Mouse (Mus musculus) midbrain, embryonic 16.5 days (tissue): ENCODE data around the gene Sys1. TPM values are rescaled to one million over a fixed set of nuclear protein-coding genes. Genes with fewer than 3 reads are reported as not detected.

Experiments
- ATAC-seq: fragments of 200-750 bp; cut with Nextera tagmentation; 2 replicates; pipeline ENCODE4 v1.8.0; 2017; ENCODE audit warnings: moderate TSS enrichment
- H3K27ac ChIP-seq: fragments of 300-500 bp; sonication (generic); 2 replicates; pipeline ENCODE4 v1.5.1; 2014; ENCODE audit warnings: mild to moderate bottlenecking, low read length, mixed read lengths
- H3K27me3 ChIP-seq: fragments of 300-500 bp; sonication (generic); 2 replicates; pipeline ENCODE4 v1.6.1; 2014; ENCODE audit warnings: low read depth, low read length, mixed read lengths; ENCODE audit not compliant: control insufficient read depth, insufficient read depth
- H3K36me3 ChIP-seq: fragments of 300-500 bp; sonication (generic); 2 replicates; pipeline ENCODE4 v1.6.1; 2014; ENCODE audit warnings: mild to moderate bottlenecking, low read length, moderate library complexity, mixed read lengths; ENCODE audit not compliant: control insufficient read depth, insufficient read depth
- H3K4me1 ChIP-seq: fragments of 300-500 bp; sonication (generic); 2 replicates; pipeline ENCODE4 v1.6.1; 2014; ENCODE audit warnings: mild to moderate bottlenecking, low read length, mixed read lengths; ENCODE audit not compliant: control insufficient read depth, insufficient read depth
- H3K4me2 ChIP-seq: fragments of 300-500 bp; sonication (generic); 2 replicates; pipeline ENCODE4 v1.6.1; 2014; ENCODE audit warnings: mild to moderate bottlenecking, low read length, mixed read lengths
- H3K4me3 ChIP-seq: fragments of 300-500 bp; sonication (generic); 2 replicates; pipeline ENCODE4 v1.5.1; 2014; ENCODE audit warnings: low read depth, mild to moderate bottlenecking, low read length, moderate library complexity, mixed read lengths
- H3K9ac ChIP-seq: fragments of 300-500 bp; sonication (generic); 2 replicates; pipeline ENCODE4 v1.6.1; 2014; ENCODE audit warnings: low read depth, low read length, mixed read lengths
- H3K9me3 ChIP-seq: fragments of 300-500 bp; sonication (generic); replicated peaks from 2 replicates; pipeline ENCODE4 v1.6.1; 2014; ENCODE audit warnings: mild to moderate bottlenecking, low read length, mixed read lengths; ENCODE audit not compliant: control insufficient read depth, poor library complexity, severe bottlenecking
- WGBS: fragments of 180-500 bp; shearing (Covaris S2); extraction: QIAGEN DNeasy Blood & Tissue Kit; methylation state at CpG from one replicate; pipeline ENCODE4 v1.1.7; 2014; 5-methylcytosine and 5-hydroxymethylcytosine counted together
- polyA plus RNA-seq: library from polyadenylated mRNA; unstranded; fragments of >200 nt; fragmentation: Nextera tagmentation; extraction: Ambion mirVana; gene quantifications from 2 replicates; pipeline ENCODE4 v1.2.1, GENCODE M21; 2015

The Sys1 gene
- polyA plus RNA-seq, 1 experiment from 2014 or later: 90.0 TPM

DNA sequence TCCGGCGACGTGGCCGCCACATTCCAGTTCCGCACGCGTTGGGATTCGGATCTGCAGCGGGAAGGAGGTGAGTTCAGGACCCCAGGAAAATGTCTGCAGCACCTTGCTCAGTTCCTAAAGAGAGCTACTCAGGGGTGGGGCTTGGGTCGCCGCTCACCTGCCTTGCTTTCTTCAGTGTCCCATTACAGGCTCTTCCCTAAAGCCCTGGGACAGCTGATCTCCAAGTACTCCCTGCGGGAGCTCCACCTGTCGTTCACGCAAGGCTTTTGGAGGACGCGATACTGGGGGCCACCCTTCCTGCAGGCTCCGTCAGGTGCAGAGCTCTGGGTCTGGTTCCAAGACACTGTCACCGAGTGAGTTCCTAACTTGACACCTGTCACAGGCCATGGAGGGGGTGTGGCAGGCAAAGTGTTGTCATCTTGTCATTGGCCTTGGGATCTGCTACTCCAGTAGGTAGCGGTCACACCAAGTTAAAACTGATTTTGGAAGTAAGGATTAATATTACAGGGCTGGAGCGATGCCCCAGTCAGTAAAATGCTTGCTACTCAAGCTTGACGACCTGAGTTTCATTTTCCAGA, 41.0 kb downstream of the Sys1 start:
- Histone ChIP-seq H3K27me3 (no peaks in the 10 kb centered on the region), H3K36me3 (peaks cover 26% of the 10 kb centered on the region), H3K4me2 (peak overlapping the region; percentile 94), H3K27ac (peak overlapping the region; percentile 54; the same call in 1 of the 2 replicates), H3K9me3 (no peaks in the 10 kb centered on the region), H3K4me3 (peak overlapping the region; percentile 90), H3K4me1 (peaks cover 9% of the 10 kb centered on the region), H3K9ac (peak overlapping the region; percentile 73)
- WGBS: 5% methylated on average over 21 of the region's 21 CpGs
- peak; percentile 64 for ATAC-seq

DNA sequence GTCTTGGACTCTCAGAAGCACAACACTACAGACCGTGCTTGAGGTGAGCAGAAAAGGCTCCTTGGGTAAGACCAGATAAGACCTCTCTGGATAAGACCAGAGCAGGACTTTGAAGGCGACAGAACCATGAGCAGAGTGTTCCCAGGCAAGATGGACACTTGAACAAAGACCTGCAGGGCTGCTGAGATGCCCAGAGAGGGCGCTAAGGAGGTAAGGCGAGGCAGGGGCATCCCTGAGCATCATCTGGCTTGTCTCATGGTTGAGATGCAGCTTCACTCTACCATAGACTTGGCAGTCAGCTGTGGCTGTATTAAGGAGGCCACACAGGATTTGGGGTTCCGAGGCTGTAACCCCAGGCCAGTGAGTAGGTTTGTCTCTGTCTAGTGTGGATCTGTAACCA, 42.6 kb downstream of the Sys1 start:
- Histone ChIP-seq H3K4me2 (no peak overlapping the region), H3K27ac (no peak overlapping the region), H3K9me3 (no peaks in the 10 kb centered on the region), H3K4me3 (no peak overlapping the region), H3K9ac (no peak overlapping the region), H3K36me3 (peaks cover 41% of the 10 kb centered on the region), H3K27me3 (no peaks in the 10 kb centered on the region), H3K4me1 (peaks cover 9% of the 10 kb centered on the region)
- WGBS: 72% methylated on average over 5 of the region's 5 CpGs
- ATAC-seq: no peak

DNA sequence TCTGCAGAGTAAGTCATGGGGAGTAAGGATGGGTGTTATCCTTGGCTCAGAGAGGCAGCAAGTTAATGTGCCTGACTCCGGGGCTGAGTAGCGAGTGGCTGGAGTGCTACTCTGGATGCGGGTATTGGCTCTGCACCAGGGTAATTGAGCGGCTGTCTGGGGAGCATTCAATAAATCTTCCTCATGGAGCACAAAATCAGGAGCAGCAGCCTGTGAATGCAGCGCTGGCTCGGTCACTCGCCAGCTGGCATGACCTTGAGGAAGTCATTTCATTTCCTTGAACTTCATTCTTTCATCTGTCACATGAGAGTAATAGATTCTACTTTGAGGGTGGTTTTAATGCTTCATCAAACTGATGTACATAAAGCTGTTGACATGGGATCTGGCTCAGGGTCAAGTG, 43.7 kb downstream of the Sys1 start:
- peaks cover 51% of the 10 kb centered on the region for H3K36me3 ChIP-seq
- H3K4me2 ChIP-seq: no peak overlapping the region
- ATAC-seq: no peak
- no peaks in the 10 kb centered on the region for H3K27me3 ChIP-seq
- no peak overlapping the region for H3K4me3 ChIP-seq
- H3K9ac ChIP-seq: no peak overlapping the region
- H3K9me3 ChIP-seq: no peaks in the 10 kb centered on the region
- H3K27ac ChIP-seq: no peak overlapping the region
- 93% methylated on average over 7 of the region's 7 CpGs for WGBS
- H3K4me1 ChIP-seq: peaks cover 9% of the 10 kb centered on the region

DNA sequence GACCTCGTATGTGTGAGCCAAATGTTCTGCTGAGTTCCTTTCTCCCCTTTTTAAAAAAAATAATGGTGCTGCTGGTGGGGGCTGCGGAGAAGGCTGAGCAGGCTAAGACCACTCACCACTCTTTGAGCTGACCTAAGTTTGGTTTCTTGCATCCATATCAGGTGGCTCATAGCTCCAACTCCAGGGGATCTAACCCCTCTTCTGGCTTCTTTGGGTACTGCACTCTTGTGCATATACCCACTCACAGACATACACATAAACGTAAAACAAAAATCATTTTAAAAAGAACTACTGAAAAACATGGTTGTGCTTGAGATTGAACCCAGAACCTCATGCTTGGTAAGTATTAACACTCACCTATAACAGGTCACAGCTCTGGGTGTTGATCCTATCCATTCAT, 48.2 kb downstream of the Sys1 start:
- Histone ChIP-seq H3K9me3 (no peaks in the 10 kb centered on the region), H3K4me2 (no peak overlapping the region), H3K4me1 (no peaks in the 10 kb centered on the region), H3K9ac (no peak overlapping the region), H3K36me3 (peaks cover 48% of the 10 kb centered on the region), H3K4me3 (no peak overlapping the region), H3K27ac (no peak overlapping the region), H3K27me3 (no peaks in the 10 kb centered on the region)
- ATAC-seq: no peak
- WGBS: 97% methylated on average over 3 of the region's 3 CpGs

DNA sequence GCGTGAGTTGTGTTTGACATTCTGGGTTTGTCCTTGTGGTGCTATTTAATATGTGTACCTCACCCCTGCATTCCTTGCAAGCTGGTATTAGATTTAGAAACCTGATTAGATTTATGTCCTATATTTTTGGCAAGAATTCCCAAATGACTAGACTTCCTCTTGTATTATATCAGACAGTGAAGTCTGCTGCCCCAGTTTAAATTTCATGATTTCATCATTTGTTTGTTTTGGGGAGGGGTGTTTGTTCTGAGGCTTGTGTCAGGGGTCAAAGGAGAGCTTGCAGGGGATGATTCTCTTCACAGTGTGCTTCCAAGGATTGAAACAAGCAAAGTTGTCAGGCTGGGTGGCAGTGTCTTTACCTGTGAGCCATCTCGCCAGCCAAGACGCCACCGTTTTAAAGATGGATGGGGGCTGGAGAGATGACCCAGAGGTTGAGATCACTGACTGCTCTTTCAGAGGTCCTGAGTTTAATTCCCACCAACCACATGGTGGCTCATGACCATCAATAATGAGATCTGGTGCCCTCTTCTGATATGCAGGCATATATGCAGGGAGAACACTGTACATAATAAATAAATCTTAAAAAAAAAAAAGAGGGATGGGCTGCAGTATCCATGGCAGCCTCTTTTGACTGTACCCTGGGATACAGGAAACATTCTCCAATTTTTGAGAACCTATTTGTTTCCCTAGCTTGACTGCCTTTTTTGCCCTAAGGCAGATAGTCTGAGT, 49.0 kb downstream of the Sys1 start:
- Histone ChIP-seq H3K4me1 (no peaks in the 10 kb centered on the region), H3K4me3 (no peak overlapping the region), H3K9me3 (no peaks in the 10 kb centered on the region), H3K9ac (no peak overlapping the region), H3K27me3 (no peaks in the 10 kb centered on the region), H3K4me2 (no peak overlapping the region), H3K36me3 (peaks cover 41% of the 10 kb centered on the region), H3K27ac (no peak overlapping the region)
- ATAC-seq: no peak
- 95% methylated on average over 4 of the region's 4 CpGs for WGBS

DNA sequence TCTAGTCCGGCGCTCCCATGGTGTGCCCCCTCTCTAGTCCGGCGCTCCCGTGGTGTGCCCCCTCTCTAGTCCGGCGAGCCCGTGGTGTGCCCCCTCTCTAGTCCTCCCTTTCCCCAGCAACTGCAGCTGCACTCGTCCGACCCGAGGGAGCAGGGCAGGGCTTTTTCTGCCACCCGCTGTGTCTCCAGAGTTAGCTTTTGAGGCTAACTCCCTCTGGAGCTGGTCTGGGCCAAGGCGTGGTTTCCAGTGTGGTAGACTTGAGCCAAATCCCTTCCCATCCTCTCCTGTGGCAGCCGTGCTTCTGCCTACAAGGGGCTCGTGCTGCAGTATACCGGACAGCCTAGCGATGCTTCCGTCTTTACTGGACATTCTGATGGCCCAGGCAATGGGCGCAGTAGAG, 51.0 kb downstream of the Sys1 start:
- no peaks in the 10 kb centered on the region for H3K27me3 ChIP-seq
- WGBS: 78% methylated on average over 19 of the region's 19 CpGs
- H3K4me1 ChIP-seq: no peaks in the 10 kb centered on the region
- H3K9me3 ChIP-seq: no peaks in the 10 kb centered on the region
- H3K4me2 ChIP-seq: no peak overlapping the region
- H3K9ac ChIP-seq: no peak overlapping the region
- peaks cover 25% of the 10 kb centered on the region for H3K36me3 ChIP-seq
- H3K27ac ChIP-seq: no peak overlapping the region
- no peak overlapping the region for H3K4me3 ChIP-seq
- ATAC-seq: no peak

DNA sequence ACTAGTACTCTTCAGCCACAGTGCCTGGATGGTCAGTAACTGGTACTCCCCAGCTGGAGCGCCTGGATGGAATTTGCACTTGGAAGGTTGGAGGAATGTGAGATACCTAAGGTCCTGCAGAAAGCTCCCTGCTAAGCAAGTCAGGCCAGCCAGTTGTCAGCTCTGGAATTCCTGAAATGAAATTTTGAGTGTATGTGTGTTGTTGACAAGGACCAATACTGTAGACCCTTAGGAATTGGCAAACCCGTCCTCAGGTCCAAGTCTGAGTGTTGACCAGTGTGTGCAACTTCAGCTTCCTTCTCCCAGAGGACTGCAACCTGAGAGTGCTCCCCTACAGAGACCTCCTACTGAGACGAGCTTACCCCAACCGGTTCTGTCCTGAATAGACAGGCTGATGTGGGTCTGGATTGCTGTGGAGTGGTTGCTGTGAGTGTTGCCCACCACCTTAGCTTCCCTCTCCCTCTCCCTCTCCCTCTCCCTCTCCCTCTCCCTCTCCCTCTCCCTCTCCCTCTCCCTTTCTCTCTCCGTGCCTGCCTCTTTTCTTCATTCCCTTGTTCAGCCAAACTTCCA, 53.9 kb downstream of the Sys1 start:
- H3K4me1 ChIP-seq: no peaks in the 10 kb centered on the region
- H3K4me3 ChIP-seq: no peak overlapping the region
- H3K27ac ChIP-seq: no peak overlapping the region
- H3K27me3 ChIP-seq: no peaks in the 10 kb centered on the region
- no peak overlapping the region for H3K4me2 ChIP-seq
- WGBS: 49% methylated on average over 4 of the region's 5 CpGs
- H3K9ac ChIP-seq: no peak overlapping the region
- ATAC-seq: no peak
- H3K9me3 ChIP-seq: no peaks in the 10 kb centered on the region
- H3K36me3 ChIP-seq: no peaks in the 10 kb centered on the region

DNA sequence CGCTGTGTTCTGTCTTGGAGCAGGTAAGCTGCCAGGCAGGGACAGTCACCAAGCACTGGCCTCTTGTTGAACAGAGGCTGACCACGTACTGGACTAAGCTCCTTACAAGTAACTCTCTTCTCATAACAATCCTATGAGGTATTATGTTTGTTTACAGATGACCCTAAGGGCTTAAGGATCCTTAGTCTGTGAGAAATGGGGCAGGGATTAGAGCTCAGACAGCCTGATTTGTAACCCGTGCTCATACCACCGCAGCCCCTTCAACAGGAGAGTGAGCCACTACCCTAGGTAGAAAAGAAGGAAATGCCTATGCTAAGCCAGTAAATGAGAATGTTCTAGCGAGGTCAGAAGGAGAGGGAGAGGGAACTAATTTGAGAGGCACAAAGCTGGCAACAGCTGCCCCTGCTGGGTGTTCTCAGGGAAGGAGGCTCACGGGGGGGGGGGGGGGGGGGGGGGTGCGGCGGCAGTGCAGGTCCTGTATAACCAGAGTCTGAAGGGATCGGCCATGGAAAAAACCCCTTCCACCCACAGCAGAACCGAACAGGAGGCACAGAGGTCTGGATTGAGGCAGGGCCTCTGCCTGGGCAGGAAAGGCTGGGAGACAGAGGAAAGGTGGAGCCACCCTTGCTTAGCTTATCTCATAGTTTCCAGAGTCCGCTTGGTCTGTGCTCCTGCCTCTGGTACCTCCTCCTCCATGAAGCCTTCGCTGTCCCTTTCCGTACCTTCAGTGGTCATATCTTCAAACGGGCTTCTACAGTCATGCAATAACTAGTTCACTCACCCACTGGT, 55.6 kb downstream of the Sys1 start:
- H3K9me3 ChIP-seq: no peaks in the 10 kb centered on the region
- H3K4me3 ChIP-seq: no peak overlapping the region
- H3K27ac ChIP-seq: no peak overlapping the region
- no peaks in the 10 kb centered on the region for H3K4me1 ChIP-seq
- no peak overlapping the region for H3K4me2 ChIP-seq
- H3K27me3 ChIP-seq: no peaks in the 10 kb centered on the region
- H3K36me3 ChIP-seq: no peaks in the 10 kb centered on the region
- WGBS: 65% methylated on average over 11 of the region's 14 CpGs
- no peak overlapping the region for H3K9ac ChIP-seq
- no peak for ATAC-seq

DNA sequence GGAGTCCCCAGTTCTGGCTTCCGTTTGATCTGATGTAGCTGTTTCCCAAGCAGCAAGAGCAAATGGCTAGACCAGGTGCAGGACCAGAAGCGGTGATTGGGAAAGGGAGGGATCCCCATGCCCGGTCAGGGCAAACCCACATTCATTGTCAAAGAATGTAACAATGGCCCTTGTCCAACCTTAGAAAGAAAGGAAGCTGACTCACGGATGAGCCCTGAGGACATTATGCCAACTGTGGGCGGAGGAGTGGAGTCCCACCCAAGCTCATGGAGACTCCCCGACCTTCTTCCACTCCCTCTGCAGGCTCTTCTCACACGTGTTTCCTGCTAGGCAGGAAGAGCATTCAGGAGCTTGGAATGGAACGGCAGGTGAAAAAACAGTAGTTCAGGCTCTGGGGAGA, 56.6 kb downstream of the Sys1 start:
- Histone ChIP-seq H3K9ac (no peak overlapping the region), H3K27me3 (no peaks in the 10 kb centered on the region), H3K4me2 (no peak overlapping the region), H3K36me3 (no peaks in the 10 kb centered on the region), H3K27ac (no peak overlapping the region), H3K4me3 (no peak overlapping the region), H3K9me3 (no peaks in the 10 kb centered on the region), H3K4me1 (no peaks in the 10 kb centered on the region)
- no peak for ATAC-seq
- WGBS: 76% methylated on average over 8 of the region's 8 CpGs
